Mouse (Mus musculus) embryonic facial prominence, embryonic 11.5 days (tissue): ENCODE results near the gene E130309D02Rik. TPM values are rescaled to one million over a fixed set of nuclear protein-coding genes. Genes with fewer than 3 reads are reported as not detected.

Experiments
- polyA plus RNA-seq: library from polyadenylated mRNA; unstranded; fragments of >200 nt; fragmentation: Nextera tagmentation; extraction: Ambion mirVana; gene quantifications from 2 replicates; pipeline ENCODE4 v1.2.1, GENCODE M21; 2014

Gene E130309D02Rik
- polyA plus RNA-seq, 1 experiment from 2014 or later: 35.5 TPM

Other genes starting within 250 kb of the E130309D02Rik start
- 34.4 and 35.6 TPM in 2 replicates for gene Rnf216, start 202.4 kb downstream of the E130309D02Rik start, polyA plus RNA-seq
- gene Olfr718-ps1, start 167.8 kb downstream of the E130309D02Rik start, polyA plus RNA-seq: not detected in 2 replicates
- 9.7 and 12.0 TPM in 2 replicates for gene Rbak, start 134.6 kb downstream of the E130309D02Rik start, polyA plus RNA-seq
- gene Spdye4b, start 134.3 kb downstream of the E130309D02Rik start, polyA plus RNA-seq: not detected in 2 replicates
- gene Spdye4a, start 88.5 kb downstream of the E130309D02Rik start, polyA plus RNA-seq: not detected in 2 replicates
- gene Zfp12, start 80.2 kb downstream of the E130309D02Rik start, polyA plus RNA-seq: 20.6 and 21.4 TPM in 2 replicates
- 2.1 and 2.2 TPM in 2 replicates for gene Zfp316, start 45.3 kb downstream of the E130309D02Rik start, polyA plus RNA-seq
- not detected in 2 replicates for gene Zfp853, start 21.7 kb downstream of the E130309D02Rik start, polyA plus RNA-seq
- 76.3 and 77.3 TPM in 2 replicates for gene Zdhhc4, start 13.9 kb upstream of the E130309D02Rik start, polyA plus RNA-seq
- 0.36 and 0.59 TPM in 2 replicates for gene Grid2ip, start 42.0 kb upstream of the E130309D02Rik start, polyA plus RNA-seq
- 246 and 261 TPM in 2 replicates for gene Kdelr2, start 88.5 kb upstream of the E130309D02Rik start, polyA plus RNA-seq
- 7.2 and 7.3 TPM in 2 replicates for gene Daglb, start 149.2 kb upstream of the E130309D02Rik start, polyA plus RNA-seq
- gene Rac1, start 212.7 kb upstream of the E130309D02Rik start, polyA plus RNA-seq: 521 and 540 TPM in 2 replicates